Mouse (Mus musculus) megakaryocyte, embryonic 14.5 days (primary cell): Measurements from ENCODE around the gene Heph. TPM values are rescaled to one million over a fixed set of nuclear protein-coding genes. Genes with fewer than 3 reads are reported as not detected.
"Not testable (repeated sequence)": the region's sequence is repeated elsewhere in the genome, so short reads cannot be mapped to it uniquely, and the experiment has no call there.

Experiments
- H3K27me3 ChIP-seq: replicated peaks from 2 replicates; pipeline ENCODE3; 2012; ENCODE audit warnings: inconsistent platforms
- H3K36me3 ChIP-seq: replicated peaks from 2 replicates; pipeline ENCODE3; 2012; ENCODE audit warnings: low read length, inconsistent platforms, mixed read lengths
- H3K4me1 ChIP-seq: 2 replicates; pipeline ENCODE4 v1.6.1; 2012; ENCODE audit warnings: inconsistent platforms
- H3K4me3 ChIP-seq: replicated peaks from 2 replicates; pipeline ENCODE3; 2012; ENCODE audit warnings: moderate library complexity, mild to moderate bottlenecking, inconsistent platforms
- H3K9me3 ChIP-seq: 2 replicates; pipeline ENCODE4 v1.6.1; 2012; ENCODE audit warnings: inconsistent platforms
- FLI1 ChIP-seq: IDR thresholded peaks from 2 replicates; pipeline ENCODE4 v1.6.1; 2012; ENCODE audit warnings: low read length, inconsistent platforms, mixed read lengths
- GATA1 ChIP-seq: IDR thresholded peaks from 3 replicates; pipeline ENCODE4 v1.6.1; 2012; ENCODE audit warnings: mixed read lengths, low read length, inconsistent platforms, borderline replicate concordance
- polyA plus RNA-seq: library from polyadenylated mRNA; stranded (reverse); fragments of >175 nt; gene quantifications from 2 replicates; pipeline ENCODE4 v1.2.3, GENCODE M21; 2012; ENCODE audit warnings: low replicate concordance; ENCODE audit not compliant: insufficient read depth

Heph gene
- not detected in 2 replicates for polyA plus RNA-seq

DNA sequence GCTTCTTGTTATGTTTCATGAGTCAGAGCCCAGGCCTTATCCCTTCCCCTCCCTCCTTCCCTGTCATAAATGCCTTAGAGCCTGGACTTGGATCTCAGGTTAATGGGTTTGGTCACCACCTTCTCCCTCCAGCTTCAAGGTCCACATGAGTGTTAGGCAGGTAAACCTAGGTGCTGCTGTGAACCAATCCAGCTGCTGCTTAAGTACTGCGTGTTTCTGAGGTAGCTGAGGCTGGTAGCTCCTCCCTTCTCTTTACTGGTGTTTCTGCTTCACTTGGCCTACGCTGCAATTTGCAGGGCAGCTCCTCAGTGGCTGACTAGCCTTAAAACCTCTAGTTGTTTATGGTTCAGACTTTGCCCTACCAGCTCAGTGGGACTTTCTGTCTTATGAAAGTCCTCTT, at the start of gene Heph:
Heph (plus strand) TSS at position 211 of the 400 bp plus-strand sequence.
- Histone ChIP-seq H3K27me3 (peaks cover 3% of the 10 kb centered on the region), H3K4me3 (no peak within 1 kb of the TSS), H3K9me3 (no peaks in the 10 kb centered on the region), H3K36me3 (no peaks in the 10 kb centered on the region), H3K4me1 (no peaks in the 10 kb centered on the region)
- no peak for TF ChIP-seq GATA1
- TF ChIP-seq FLI1, result no peak

GRCm38 (mm10) chrX:96415351-96415750, 39.8 kb upstream of the Heph start:
- not testable (repeated sequence) for H3K9me3 ChIP-seq, H3K27me3 ChIP-seq, H3K4me3 ChIP-seq, H3K36me3 ChIP-seq, H3K4me1 ChIP-seq

DNA sequence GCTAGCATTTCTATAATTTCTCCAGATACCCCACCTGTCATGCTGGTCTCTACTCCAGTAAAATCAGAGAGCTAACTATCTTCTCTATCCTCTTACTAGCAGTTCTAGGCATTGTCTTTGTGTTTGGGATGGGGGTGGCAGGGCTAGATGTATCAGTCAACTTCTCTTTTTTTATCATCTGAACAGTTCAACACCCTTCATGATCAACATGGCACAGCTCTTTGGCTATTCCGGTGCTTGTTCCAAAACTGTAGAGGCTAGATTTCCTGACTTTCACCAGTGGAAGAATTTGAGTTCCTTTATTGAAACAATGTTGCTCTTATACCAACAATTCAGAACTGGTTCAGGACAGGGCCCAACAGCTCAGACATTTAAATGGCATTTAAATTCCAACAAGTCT, 38.2 kb upstream of the Heph start:
- TF ChIP-seq FLI1 (no peak), GATA1 (no peak)
- H3K4me3 ChIP-seq, result no peak overlapping the region
- no peaks in the 10 kb centered on the region; the same call in 1 of the 2 replicates for H3K4me1 ChIP-seq
- H3K9me3 ChIP-seq, result no peaks in the 10 kb centered on the region
- no peaks in the 10 kb centered on the region for H3K27me3 ChIP-seq
- no peaks in the 10 kb centered on the region for H3K36me3 ChIP-seq

DNA sequence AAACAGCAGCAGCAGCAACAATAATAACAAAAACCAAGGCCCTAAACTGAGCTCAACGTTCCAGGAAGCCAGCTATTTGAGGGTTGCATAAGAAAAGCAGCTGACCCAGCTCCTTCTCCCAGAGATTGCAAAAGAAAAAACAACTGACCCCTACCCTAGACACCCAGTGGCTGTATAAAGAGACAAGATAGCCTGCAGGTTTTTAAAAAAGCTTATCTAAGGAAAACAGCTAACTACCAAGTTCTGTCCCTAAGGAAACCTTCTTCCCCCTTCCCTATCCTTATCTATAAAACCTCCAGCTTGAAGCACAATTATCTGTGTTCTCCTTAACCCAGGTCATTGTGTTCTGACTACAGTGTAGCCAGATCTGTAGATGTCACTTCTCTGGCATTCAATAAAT, 37.4 kb upstream of the Heph start:
- no peaks in the 10 kb centered on the region for H3K27me3 ChIP-seq
- no peak for TF ChIP-seq GATA1
- TF ChIP-seq FLI1, result no peak
- no peaks in the 10 kb centered on the region for H3K36me3 ChIP-seq
- H3K4me3 ChIP-seq, result no peak overlapping the region
- no peaks in the 10 kb centered on the region; the same call in 1 of the 2 replicates for H3K4me1 ChIP-seq
- no peaks in the 10 kb centered on the region for H3K9me3 ChIP-seq

- Histone ChIP-seq H3K9me3 (no peaks in the 10 kb centered on the region), H3K27me3 (no peaks in the 10 kb centered on the region), H3K4me3 (no peak overlapping the region), H3K4me1 (no peaks in the 10 kb centered on the region; the same call in 1 of the 2 replicates), H3K36me3 (no peaks in the 10 kb centered on the region)
- no peak for TF ChIP-seq FLI1
- TF ChIP-seq GATA1, result no peak
These were observed 35.8 kb upstream of the Heph start for GRCm38 (mm10) chrX:96419383-96419782.

DNA sequence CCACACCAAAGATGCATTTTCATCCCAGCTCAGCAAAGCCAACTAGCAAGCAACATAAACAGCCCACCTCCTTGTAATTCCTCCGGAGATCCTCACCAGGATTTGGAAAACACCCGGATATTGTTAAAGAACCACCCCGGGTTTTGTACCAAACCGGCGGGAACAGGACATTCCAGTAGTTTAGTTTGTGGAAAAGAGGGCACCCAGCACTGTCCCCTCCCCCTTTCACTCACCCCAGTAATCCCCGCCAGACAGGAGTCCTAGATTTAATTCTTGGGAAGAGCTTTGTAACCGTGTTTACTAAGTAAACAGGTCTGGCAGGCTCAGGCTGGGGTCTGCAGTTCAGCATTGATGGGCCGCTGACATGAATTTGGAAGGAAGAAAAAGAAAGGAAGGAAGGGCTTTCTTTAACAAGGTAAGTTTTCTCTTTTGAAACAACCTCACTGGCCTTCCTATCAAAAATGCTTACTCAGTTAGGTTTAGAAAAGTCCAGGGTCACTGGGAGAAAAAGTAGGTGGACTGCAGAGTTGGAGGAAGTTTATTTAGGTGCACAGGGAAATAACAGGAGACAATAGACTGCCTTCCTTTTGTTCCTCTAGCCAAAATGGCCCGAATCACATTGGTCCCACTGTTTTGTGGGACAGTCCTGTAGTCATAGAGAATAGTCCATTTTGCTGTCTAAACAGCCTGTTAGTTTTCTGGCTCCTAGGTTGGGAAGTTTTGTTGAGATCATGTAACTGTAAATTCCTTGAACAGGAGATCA, 1.2 kb downstream of the Heph start, which contains the start of gene Hsf3:
Hsf3 (minus strand) TSS at position 94 of the 763 bp plus-strand sequence.
- Histone ChIP-seq H3K27me3 (peaks cover 3% of the 10 kb centered on the region), H3K4me1 (no peaks in the 10 kb centered on the region), H3K9me3 (no peaks in the 10 kb centered on the region)

GRCm38 (mm10) chrX:96501580-96501979, 46.4 kb downstream of the Heph start:
- H3K4me1 ChIP-seq, result no peaks in the 10 kb centered on the region

More for the DNA sequence above, 1.2 kb downstream of the Heph start, which contains the start of gene Hsf3:
- TF ChIP-seq GATA1 (no peak), FLI1 (no peak)
- Histone ChIP-seq H3K36me3 (no peaks in the 10 kb centered on the region), H3K4me3 (no peak within 1 kb of the TSS)

More at GRCm38 (mm10) chrX:96501580-96501979, 46.4 kb downstream of the Heph start:
- Histone ChIP-seq H3K36me3 (no peaks in the 10 kb centered on the region), H3K27me3 (peaks cover 3% of the 10 kb centered on the region), H3K9me3 (no peaks in the 10 kb centered on the region), H3K4me3 (no peak overlapping the region)
- TF ChIP-seq GATA1, result no peak

Other genes starting within 250 kb of the Heph start
- not detected in 2 replicates for gene Vsig4, start 161.9 kb upstream of the Heph start, polyA plus RNA-seq
- not detected in 2 replicates for gene Hsf3, start 935 bp downstream of the Heph start, polyA plus RNA-seq